Mouse (Mus musculus) MEL (cell line): ENCODE data around the gene Cep112. TPM values are rescaled to one million over a fixed set of nuclear protein-coding genes. Genes with fewer than 3 reads are reported as not detected.

ENCODE experiments used
- DNase-seq: peaks from one replicate; pipeline ENCODE4 v3.0.0; 2011; ENCODE audit warnings: low read depth, low spot score
- H3K27ac ChIP-seq: 2 replicates; pipeline ENCODE4 v1.5.1; 2012; ENCODE audit warnings: low read depth, mild to moderate bottlenecking, control low read depth, low read length, moderate library complexity; ENCODE audit not compliant: control insufficient read depth
- H3K27me3 ChIP-seq, 2 experiments: fragments of 150-350 bp in 1 of 2; sonication (generic) in 1 of 2; 2 replicates each; pipeline ENCODE4 v1.6.1; 2012; ENCODE audit warnings: low read length in 2 of 2, mild to moderate bottlenecking in 2 of 2, improper control_type of control experiment in 1 of 2, moderate library complexity in 1 of 2; ENCODE audit not compliant: insufficient read depth in 2 of 2, control insufficient read depth in 1 of 2
- H3K36me3 ChIP-seq, 2 experiments: 2 replicates each; pipeline ENCODE4 v1.6.1; 2012 to 2014; ENCODE audit warnings: low read length in 2 of 2, improper control_type of control experiment in 1 of 2, inconsistent platforms in 1 of 2, mild to moderate bottlenecking in 1 of 2; ENCODE audit not compliant: insufficient read depth in 2 of 2, control insufficient read depth in 1 of 2
- H3K4me1 ChIP-seq, 2 experiments: fragments of 150-350 bp in 1 of 2; sonication (generic) in 1 of 2; 2 replicates each; pipeline ENCODE4 v1.6.1; 2012; ENCODE audit warnings: low read length in 2 of 2, improper control_type of control experiment in 1 of 2, mild to moderate bottlenecking in 1 of 2; ENCODE audit not compliant: insufficient read depth in 2 of 2, control insufficient read depth in 1 of 2
- H3K4me3 ChIP-seq, 2 experiments: fragments of 150-350 bp in 1 of 2; sonication (generic) in 1 of 2; 2 replicates each; pipeline ENCODE4 v1.5.1; 2012; ENCODE audit warnings: low read depth in 2 of 2, low read length in 2 of 2, mild to moderate bottlenecking in 2 of 2, moderate library complexity in 2 of 2, control low read depth in 1 of 2, improper control_type of control experiment in 1 of 2; ENCODE audit not compliant: control insufficient read depth in 1 of 2, insufficient read depth in 1 of 2
- H3K79me2 ChIP-seq: 2 replicates; pipeline ENCODE4 v1.6.1; 2012; ENCODE audit warnings: mild to moderate bottlenecking, low read length, moderate library complexity; ENCODE audit not compliant: control insufficient read depth, poor library complexity, insufficient read depth
- H3K9ac ChIP-seq: 2 replicates; pipeline ENCODE4 v1.6.1; 2012; ENCODE audit warnings: low read depth, mild to moderate bottlenecking, control low read depth, low read length, moderate library complexity; ENCODE audit not compliant: control insufficient read depth, poor library complexity, severe bottlenecking
- H3K9me3 ChIP-seq: fragments of 150-350 bp; sonication (generic); replicated peaks from 2 replicates; pipeline ENCODE4 v1.6.1; 2012; ENCODE audit warnings: mild to moderate bottlenecking, low read length, improper control_type of control experiment, moderate library complexity; ENCODE audit not compliant: insufficient read depth
- BHLHE40 ChIP-seq: IDR thresholded peaks from 2 replicates; pipeline ENCODE4 v1.6.1; 2012; ENCODE audit warnings: low read depth, mild to moderate bottlenecking, inconsistent platforms, low read length, improper control_type of control experiment, borderline replicate concordance
- CHD1 ChIP-seq: IDR thresholded peaks from 2 replicates; pipeline ENCODE4 v1.6.1; 2012; ENCODE audit warnings: low read depth, mild to moderate bottlenecking, inconsistent platforms, low read length, improper control_type of control experiment
- CTCF ChIP-seq, 3 experiments: IDR thresholded peaks in 2 of 3; conservative IDR thresholded peaks in 1 of 3; 2 replicates each; pipeline ENCODE4 v1.5.1; 2011 to 2012; ENCODE audit warnings: low read length in 3 of 3, low read depth in 2 of 3, mild to moderate bottlenecking in 2 of 3, improper control_type of control experiment in 1 of 3, inconsistent platforms in 1 of 3, mixed read lengths in 1 of 3, moderate library complexity in 1 of 3; ENCODE audit not compliant: control insufficient read depth in 1 of 3, insufficient read depth in 1 of 3, poor library complexity in 1 of 3, severe bottlenecking in 1 of 3
- ELF1 ChIP-seq: IDR thresholded peaks from 2 replicates; pipeline ENCODE4 v1.6.1; 2014; ENCODE audit warnings: low read depth, mild to moderate bottlenecking, inconsistent platforms, low read length, improper control_type of control experiment, moderate library complexity
- GABPA ChIP-seq: IDR thresholded peaks from 2 replicates; pipeline ENCODE4 v1.6.1; 2012; ENCODE audit warnings: low read depth, mild to moderate bottlenecking, inconsistent platforms, low read length, improper control_type of control experiment, moderate library complexity
- HCFC1 ChIP-seq: IDR thresholded peaks from 2 replicates; pipeline ENCODE4 v1.6.1; 2012; ENCODE audit warnings: low read depth, mild to moderate bottlenecking, inconsistent platforms, low read length, improper control_type of control experiment, moderate library complexity
- KAT2A ChIP-seq: conservative IDR thresholded peaks from 2 replicates; pipeline ENCODE4 v1.6.1; 2012; ENCODE audit warnings: low read depth, low read length, improper control_type of control experiment, inconsistent platforms
- MAFK ChIP-seq: IDR thresholded peaks from 2 replicates; pipeline ENCODE4 v1.6.1; 2011; ENCODE audit warnings: low read depth, mild to moderate bottlenecking, low read length, improper control_type of control experiment, borderline replicate concordance
- MAZ ChIP-seq: IDR thresholded peaks from 2 replicates; pipeline ENCODE4 v1.6.1; 2012; ENCODE audit warnings: low read depth, mild to moderate bottlenecking, inconsistent platforms, low read length, improper control_type of control experiment
- MEF2A ChIP-seq: IDR thresholded peaks from 2 replicates; pipeline ENCODE4 v1.6.1; 2014; ENCODE audit warnings: low read depth, mild to moderate bottlenecking, inconsistent platforms, low read length, improper control_type of control experiment; ENCODE audit not compliant: poor library complexity, insufficient replicate concordance, severe bottlenecking; ENCODE audit errors: extremely low read depth
- MYB ChIP-seq: IDR thresholded peaks from 2 replicates; pipeline ENCODE4 v1.6.1; 2011; ENCODE audit warnings: mild to moderate bottlenecking, low read depth, low read length, improper control_type of control experiment
- NRF1 ChIP-seq: IDR thresholded peaks from 2 replicates; pipeline ENCODE4 v1.6.1; 2014; ENCODE audit warnings: low read depth, mild to moderate bottlenecking, inconsistent platforms, low read length, improper control_type of control experiment, moderate library complexity; ENCODE audit not compliant: poor library complexity, insufficient read depth, severe bottlenecking
- POLR2A ChIP-seq, 2 experiments: IDR thresholded peaks; 2 replicates each; pipeline ENCODE4 v1.6.1; 2011 to 2012; ENCODE audit warnings: low read length in 2 of 2, mild to moderate bottlenecking in 2 of 2, control low read depth in 1 of 2, improper control_type of control experiment in 1 of 2, low read depth in 1 of 2, moderate library complexity in 1 of 2; ENCODE audit not compliant: control insufficient read depth in 1 of 2, insufficient read depth in 1 of 2, poor library complexity in 1 of 2
- POLR2AphosphoS5 ChIP-seq: IDR thresholded peaks from 2 replicates; pipeline ENCODE4 v1.6.1; 2012; ENCODE audit warnings: low read depth, borderline replicate concordance, mild to moderate bottlenecking, inconsistent platforms, low read length, moderate library complexity, mixed read lengths
- TAL1 ChIP-seq: IDR thresholded peaks from 2 replicates; pipeline ENCODE4 v1.6.1; 2012; ENCODE audit warnings: mild to moderate bottlenecking, inconsistent platforms, low read length, moderate library complexity, mixed read lengths
- TCF12 ChIP-seq: IDR thresholded peaks from 2 replicates; pipeline ENCODE4 v1.6.1; 2014; ENCODE audit warnings: low read depth, mild to moderate bottlenecking, inconsistent platforms, low read length, improper control_type of control experiment, moderate library complexity
- UBTF ChIP-seq: IDR thresholded peaks from 2 replicates; pipeline ENCODE4 v1.6.1; 2012; ENCODE audit warnings: low read depth, mild to moderate bottlenecking, inconsistent platforms, low read length, improper control_type of control experiment, moderate library complexity, borderline replicate concordance; ENCODE audit not compliant: insufficient read depth
- ZNF384 ChIP-seq: IDR thresholded peaks from 2 replicates; pipeline ENCODE4 v1.6.1; 2012; ENCODE audit warnings: low read depth, mild to moderate bottlenecking, inconsistent platforms, low read length, improper control_type of control experiment
- polyA plus RNA-seq, 2 experiments: library from polyadenylated mRNA; stranded (reverse) in 1 of 2; unstranded in 1 of 2; fragments of >175 nt in 1 of 2; fragments of >200 nt in 1 of 2; gene quantifications; 2 replicates each; pipeline versions ENCODE4 v1.2.1 to v1.2.4; 2012; ENCODE audit warnings: low replicate concordance in 2 of 2, low read depth in 1 of 2; ENCODE audit not compliant: insufficient read length in 2 of 2, insufficient read depth in 1 of 2, missing spikeins in 1 of 2
- total RNA-seq: library from RNA; depleted of rRNA; stranded (reverse); fragments of 300-350 nt; gene quantifications from 2 replicates; pipeline ENCODE4 v1.2.3, GENCODE M21; 2012

Gene Cep112
- total and polyA plus RNA-seq, 3 experiments = 1.3 TPM; not detected in 2

DNA sequence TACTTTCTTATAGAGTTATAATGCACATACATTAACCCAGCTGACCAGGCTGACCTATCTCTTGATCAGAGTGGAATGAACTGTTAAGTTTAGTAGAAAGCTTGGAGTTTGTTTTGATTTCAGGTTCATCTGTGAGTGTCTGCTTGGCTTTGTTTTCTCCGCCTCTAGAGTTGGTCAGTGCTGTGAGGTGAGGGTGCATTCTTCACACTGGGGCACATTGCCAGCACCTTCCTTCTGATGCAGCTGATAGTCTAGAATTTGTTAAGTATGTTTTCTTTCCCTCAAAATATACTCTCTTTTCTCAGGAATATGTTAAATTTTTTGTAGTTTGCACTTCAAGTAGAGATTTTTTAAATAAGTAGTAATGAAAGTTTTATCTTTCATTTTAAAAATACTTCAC lies 51.2 kb downstream of the Cep112 start:
- no peaks in the 10 kb centered on the region for H3K9me3 ChIP-seq
- DNase-seq = no peak
- H3K4me1 ChIP-seq = no peaks in the 10 kb centered on the region
- H3K4me3 ChIP-seq = no peak overlapping the region
- H3K27me3 ChIP-seq = no peaks in the 10 kb centered on the region
- no peak overlapping the region for H3K9ac ChIP-seq
- no peak overlapping the region for H3K27ac ChIP-seq
- no peak for TF ChIP-seq MAZ
- TF ChIP-seq UBTF = no peak
- no peak for TF ChIP-seq MYB
- no peak for TF ChIP-seq CTCF (IDR thresholded peaks at IDR 0.05 in 2 of 3, conservative IDR thresholded peaks at IDR 0.05 in 1 of 3; ENCODE audit: control insufficient read depth in 1 of 3, insufficient read depth in 1 of 3, low read depth in 2 of 3, low read length in 3 of 3, poor library complexity in 1 of 3, severe bottlenecking in 1 of 3)
- no peak for TF ChIP-seq BHLHE40
- no peak for TF ChIP-seq KAT2A
- no peaks in the 10 kb centered on the region for H3K36me3 ChIP-seq
- H3K79me2 ChIP-seq = no peaks in the 10 kb centered on the region

DNA sequence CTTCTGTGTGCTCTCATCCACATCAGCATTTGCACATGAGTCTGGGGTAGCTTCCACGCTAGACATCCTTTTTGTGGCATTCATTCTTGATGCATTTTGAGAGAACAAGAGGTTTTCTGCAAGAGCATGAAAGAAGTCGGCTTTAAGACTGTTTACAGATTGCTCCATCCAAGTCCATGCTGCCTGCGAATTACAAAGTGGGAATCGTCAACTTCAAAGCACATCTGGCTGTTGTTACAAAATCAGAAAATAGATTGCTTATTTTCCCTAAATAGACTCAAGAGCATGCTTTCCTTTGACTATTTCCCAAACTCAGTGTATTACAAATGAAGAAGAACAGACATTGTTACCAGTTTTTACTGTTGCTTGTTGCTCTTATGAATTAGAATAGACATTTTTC lies 59.0 kb downstream of the Cep112 start:
- no peaks in the 10 kb centered on the region for H3K79me2 ChIP-seq
- H3K9ac ChIP-seq = no peak overlapping the region
- H3K27me3 ChIP-seq = peaks cover 0 to 8% of the 10 kb centered on the region in 2 experiments; a peak in 2 of 4 replicates
- no peak overlapping the region for H3K4me3 ChIP-seq
- TF ChIP-seq POLR2A (IDR thresholded peaks at IDR 0.05; ENCODE audit: control insufficient read depth in 1 of 2, insufficient read depth in 1 of 2, low read depth in 1 of 2, low read length in 2 of 2, poor library complexity in 1 of 2) (no peak), TCF12 (no peak)
- H3K36me3 ChIP-seq = no peaks in the 10 kb centered on the region
- no peak for DNase-seq
- no peaks in the 10 kb centered on the region for H3K4me1 ChIP-seq
- no peaks in the 10 kb centered on the region for H3K9me3 ChIP-seq
- H3K27ac ChIP-seq = no peak overlapping the region

DNA sequence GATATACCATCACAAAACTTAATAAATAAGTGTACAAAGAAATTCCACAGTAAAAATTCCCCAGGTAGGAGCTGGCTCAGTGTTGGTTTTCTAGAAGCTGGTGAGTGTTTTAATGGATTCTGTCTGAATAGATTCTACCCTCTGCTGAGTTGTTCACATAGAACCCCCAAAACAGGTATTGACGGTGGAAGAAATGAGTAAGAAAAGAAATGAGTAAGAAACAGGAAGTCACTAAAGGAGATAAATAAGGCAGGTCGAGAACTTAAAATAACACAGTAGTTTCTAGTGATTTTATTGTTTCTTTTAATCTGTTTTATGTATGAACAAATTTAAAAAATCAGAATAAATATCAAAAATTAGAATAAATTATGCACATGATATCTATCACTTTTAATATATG lies 63.3 kb downstream of the Cep112 start:
- no peak overlapping the region for H3K9ac ChIP-seq
- no peak for DNase-seq
- TF ChIP-seq ZNF384 = no peak
- no peak for TF ChIP-seq NRF1
- no peak for TF ChIP-seq HCFC1
- TF ChIP-seq ELF1 = no peak
- TF ChIP-seq GABPA = no peak
- TF ChIP-seq CHD1 = no peak
- no peak for TF ChIP-seq MAFK
- no peak for TF ChIP-seq MEF2A
- TF ChIP-seq POLR2AphosphoS5 = no peak
- no peak for TF ChIP-seq TCF12
- no peak for TF ChIP-seq TAL1
- TF ChIP-seq, all 39 proteins: peak for 0

More for the DNA sequence above, 63.3 kb downstream of the Cep112 start:
- Histone ChIP-seq H3K27me3 (peaks cover 0 to 10% of the 10 kb centered on the region in 2 experiments; a peak in 2 of 4 replicates), H3K36me3 (no peaks in the 10 kb centered on the region), H3K4me1 (no peaks in the 10 kb centered on the region), H3K27ac (no peak overlapping the region), H3K9me3 (no peaks in the 10 kb centered on the region), H3K79me2 (no peaks in the 10 kb centered on the region), H3K4me3 (no peak overlapping the region)
